Mouse (Mus musculus) olfactory bulb, adult 2 months (tissue): Measurements from ENCODE around the gene Rundc3b.

Experiments
- CTCF ChIP-seq: fragments of 200-500 bp; IDR thresholded peaks from 2 replicates; pipeline ENCODE4 v1.5.1; 2012; ENCODE audit warnings: low read depth, mild to moderate bottlenecking, low read length, moderate library complexity; ENCODE audit not compliant: insufficient read depth
- POLR2A ChIP-seq: fragments of 200-500 bp; IDR thresholded peaks from 2 replicates; pipeline ENCODE4 v1.6.1; 2012; ENCODE audit warnings: mild to moderate bottlenecking, low read depth, low read length, moderate library complexity; ENCODE audit not compliant: insufficient read depth

DNA sequence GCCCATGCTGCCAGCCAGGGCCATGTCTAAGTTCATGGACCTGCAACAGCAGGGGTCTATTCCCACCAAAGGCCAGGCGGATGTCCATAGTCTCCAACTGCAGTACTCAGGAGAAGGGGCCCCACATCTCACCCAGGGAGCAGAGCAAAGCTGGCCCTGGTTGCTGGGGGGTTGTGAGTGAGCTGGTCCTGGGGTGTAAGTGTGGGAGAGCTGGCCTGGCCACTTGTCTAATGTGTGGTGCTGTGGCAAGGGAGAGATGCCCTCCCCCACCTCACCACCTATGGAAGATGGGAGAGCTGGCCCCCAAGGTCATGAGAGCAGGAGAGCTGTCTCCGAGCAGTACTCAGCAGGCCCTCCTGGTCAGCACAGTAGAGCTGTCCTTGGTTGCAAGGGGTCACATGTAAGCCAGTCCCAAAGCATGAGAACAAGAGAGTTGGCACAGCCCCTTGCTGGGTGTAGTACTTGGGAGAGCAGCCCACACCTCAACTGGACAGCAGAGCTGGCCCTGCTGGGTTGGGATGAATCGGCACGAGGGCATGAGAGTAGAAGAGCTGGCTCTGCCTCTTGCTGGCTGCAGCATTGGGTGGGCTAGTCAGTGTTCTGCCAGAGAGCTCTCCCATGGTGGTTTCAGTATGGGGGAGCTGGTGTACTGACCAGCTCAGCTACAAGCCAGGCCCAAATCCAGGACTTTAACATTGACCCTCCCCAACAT, 134.6 kb downstream of the Rundc3b start:
- TF ChIP-seq POLR2A (no peak), CTCF (no peak)
